Mouse (Mus musculus) MEL (cell line): ENCODE results near the gene Myom1. TPM values are rescaled to one million over a fixed set of nuclear protein-coding genes. Genes with fewer than 3 reads are reported as not detected.

Experiments used
- DNase-seq: peaks from one replicate; pipeline ENCODE4 v3.0.0; 2011; ENCODE audit warnings: low read depth, low spot score
- H3K27ac ChIP-seq: 2 replicates; pipeline ENCODE4 v1.5.1; 2012; ENCODE audit warnings: low read depth, mild to moderate bottlenecking, control low read depth, low read length, moderate library complexity; ENCODE audit not compliant: control insufficient read depth
- H3K27me3 ChIP-seq, 2 experiments: fragments of 150-350 bp in 1 of 2; sonication (generic) in 1 of 2; 2 replicates each; pipeline ENCODE4 v1.6.1; 2012; ENCODE audit warnings: low read length in 2 of 2, mild to moderate bottlenecking in 2 of 2, improper control_type of control experiment in 1 of 2, moderate library complexity in 1 of 2; ENCODE audit not compliant: insufficient read depth in 2 of 2, control insufficient read depth in 1 of 2
- H3K36me3 ChIP-seq, 2 experiments: 2 replicates each; pipeline ENCODE4 v1.6.1; 2012 to 2014; ENCODE audit warnings: low read length in 2 of 2, improper control_type of control experiment in 1 of 2, inconsistent platforms in 1 of 2, mild to moderate bottlenecking in 1 of 2; ENCODE audit not compliant: insufficient read depth in 2 of 2, control insufficient read depth in 1 of 2
- H3K4me1 ChIP-seq, 2 experiments: fragments of 150-350 bp in 1 of 2; sonication (generic) in 1 of 2; 2 replicates each; pipeline ENCODE4 v1.6.1; 2012; ENCODE audit warnings: low read length in 2 of 2, improper control_type of control experiment in 1 of 2, mild to moderate bottlenecking in 1 of 2; ENCODE audit not compliant: insufficient read depth in 2 of 2, control insufficient read depth in 1 of 2
- H3K4me3 ChIP-seq, 2 experiments: fragments of 150-350 bp in 1 of 2; sonication (generic) in 1 of 2; 2 replicates each; pipeline ENCODE4 v1.5.1; 2012; ENCODE audit warnings: low read depth in 2 of 2, low read length in 2 of 2, mild to moderate bottlenecking in 2 of 2, moderate library complexity in 2 of 2, control low read depth in 1 of 2, improper control_type of control experiment in 1 of 2; ENCODE audit not compliant: control insufficient read depth in 1 of 2, insufficient read depth in 1 of 2
- H3K79me2 ChIP-seq: 2 replicates; pipeline ENCODE4 v1.6.1; 2012; ENCODE audit warnings: mild to moderate bottlenecking, low read length, moderate library complexity; ENCODE audit not compliant: control insufficient read depth, poor library complexity, insufficient read depth
- H3K9ac ChIP-seq: 2 replicates; pipeline ENCODE4 v1.6.1; 2012; ENCODE audit warnings: low read depth, mild to moderate bottlenecking, control low read depth, low read length, moderate library complexity; ENCODE audit not compliant: control insufficient read depth, poor library complexity, severe bottlenecking
- H3K9me3 ChIP-seq: fragments of 150-350 bp; sonication (generic); replicated peaks from 2 replicates; pipeline ENCODE4 v1.6.1; 2012; ENCODE audit warnings: mild to moderate bottlenecking, low read length, improper control_type of control experiment, moderate library complexity; ENCODE audit not compliant: insufficient read depth
- CHD2 ChIP-seq: IDR thresholded peaks from 2 replicates; pipeline ENCODE4 v1.6.1; 2011; ENCODE audit warnings: low read length, improper control_type of control experiment
- CTCF ChIP-seq, 3 experiments: IDR thresholded peaks in 2 of 3; conservative IDR thresholded peaks in 1 of 3; 2 replicates each; pipeline ENCODE4 v1.5.1; 2011 to 2012; ENCODE audit warnings: low read length in 3 of 3, low read depth in 2 of 3, mild to moderate bottlenecking in 2 of 3, improper control_type of control experiment in 1 of 3, inconsistent platforms in 1 of 3, mixed read lengths in 1 of 3, moderate library complexity in 1 of 3; ENCODE audit not compliant: control insufficient read depth in 1 of 3, insufficient read depth in 1 of 3, poor library complexity in 1 of 3, severe bottlenecking in 1 of 3
- E2F4 ChIP-seq: IDR thresholded peaks from 2 replicates; pipeline ENCODE4 v1.6.1; 2011; ENCODE audit warnings: low read depth, low read length, improper control_type of control experiment, borderline replicate concordance
- ELF1 ChIP-seq: IDR thresholded peaks from 2 replicates; pipeline ENCODE4 v1.6.1; 2014; ENCODE audit warnings: low read depth, mild to moderate bottlenecking, inconsistent platforms, low read length, improper control_type of control experiment, moderate library complexity
- EP300 ChIP-seq, 2 experiments: IDR thresholded peaks; 2 replicates each; pipeline ENCODE4 v1.6.1; 2011; ENCODE audit warnings: improper control_type of control experiment in 2 of 2, low read length in 2 of 2, low read depth in 1 of 2, mild to moderate bottlenecking in 1 of 2
- JUND ChIP-seq: IDR thresholded peaks from 2 replicates; pipeline ENCODE4 v1.6.1; 2011; ENCODE audit warnings: low read depth, mild to moderate bottlenecking, improper control_type of control experiment, low read length
- KAT2A ChIP-seq: conservative IDR thresholded peaks from 2 replicates; pipeline ENCODE4 v1.6.1; 2012; ENCODE audit warnings: low read depth, low read length, improper control_type of control experiment, inconsistent platforms
- MAFK ChIP-seq: IDR thresholded peaks from 2 replicates; pipeline ENCODE4 v1.6.1; 2011; ENCODE audit warnings: low read depth, mild to moderate bottlenecking, low read length, improper control_type of control experiment, borderline replicate concordance
- MAX ChIP-seq: IDR thresholded peaks from 2 replicates; pipeline ENCODE4 v1.6.1; 2011; ENCODE audit warnings: low read length, improper control_type of control experiment
- MEF2A ChIP-seq: IDR thresholded peaks from 2 replicates; pipeline ENCODE4 v1.6.1; 2014; ENCODE audit warnings: low read depth, mild to moderate bottlenecking, inconsistent platforms, low read length, improper control_type of control experiment; ENCODE audit not compliant: poor library complexity, insufficient replicate concordance, severe bottlenecking; ENCODE audit errors: extremely low read depth
- MXI1 ChIP-seq: IDR thresholded peaks from 2 replicates; pipeline ENCODE4 v1.6.1; 2011; ENCODE audit warnings: mild to moderate bottlenecking, low read depth, low read length, improper control_type of control experiment
- MYB ChIP-seq: IDR thresholded peaks from 2 replicates; pipeline ENCODE4 v1.6.1; 2011; ENCODE audit warnings: mild to moderate bottlenecking, low read depth, low read length, improper control_type of control experiment
- MYC ChIP-seq: IDR thresholded peaks from 2 replicates; pipeline ENCODE4 v1.6.1; 2011; ENCODE audit warnings: low read depth, mild to moderate bottlenecking, low read length, improper control_type of control experiment, moderate library complexity
- NELFE ChIP-seq: IDR thresholded peaks from 2 replicates; pipeline ENCODE4 v1.6.1; 2011; ENCODE audit warnings: low read depth, low read length, improper control_type of control experiment
- NRF1 ChIP-seq: IDR thresholded peaks from 2 replicates; pipeline ENCODE4 v1.6.1; 2014; ENCODE audit warnings: low read depth, mild to moderate bottlenecking, inconsistent platforms, low read length, improper control_type of control experiment, moderate library complexity; ENCODE audit not compliant: poor library complexity, insufficient read depth, severe bottlenecking
- POLR2A ChIP-seq, 2 experiments: IDR thresholded peaks; 2 replicates each; pipeline ENCODE4 v1.6.1; 2011 to 2012; ENCODE audit warnings: low read length in 2 of 2, mild to moderate bottlenecking in 2 of 2, control low read depth in 1 of 2, improper control_type of control experiment in 1 of 2, low read depth in 1 of 2, moderate library complexity in 1 of 2; ENCODE audit not compliant: control insufficient read depth in 1 of 2, insufficient read depth in 1 of 2, poor library complexity in 1 of 2
- POLR2AphosphoS2 ChIP-seq: IDR thresholded peaks from 2 replicates; pipeline ENCODE4 v1.6.1; 2011; ENCODE audit warnings: low read length, improper control_type of control experiment
- RAD21 ChIP-seq: IDR thresholded peaks from 2 replicates; pipeline ENCODE4 v1.6.1; 2011; ENCODE audit warnings: mild to moderate bottlenecking, low read depth, low read length, improper control_type of control experiment
- RCOR1 ChIP-seq: IDR thresholded peaks from 2 replicates; pipeline ENCODE4 v1.6.1; 2012; ENCODE audit warnings: low read depth, mild to moderate bottlenecking, inconsistent platforms, low read length, improper control_type of control experiment
- SMC3 ChIP-seq: IDR thresholded peaks from 2 replicates; pipeline ENCODE4 v1.6.1; 2011; ENCODE audit warnings: low read depth, low read length, improper control_type of control experiment
- TAL1 ChIP-seq: IDR thresholded peaks from 2 replicates; pipeline ENCODE4 v1.6.1; 2012; ENCODE audit warnings: mild to moderate bottlenecking, inconsistent platforms, low read length, moderate library complexity, mixed read lengths
- UBTF ChIP-seq: IDR thresholded peaks from 2 replicates; pipeline ENCODE4 v1.6.1; 2012; ENCODE audit warnings: low read depth, mild to moderate bottlenecking, inconsistent platforms, low read length, improper control_type of control experiment, moderate library complexity, borderline replicate concordance; ENCODE audit not compliant: insufficient read depth
- USF1 ChIP-seq: IDR thresholded peaks from 2 replicates; pipeline ENCODE4 v1.6.1; 2014; ENCODE audit warnings: low read depth, mild to moderate bottlenecking, inconsistent platforms, low read length, improper control_type of control experiment, moderate library complexity
- USF2 ChIP-seq, 2 experiments: IDR thresholded peaks; 2 replicates each; pipeline ENCODE4 v1.6.1; 2011 to 2012; ENCODE audit warnings: improper control_type of control experiment in 2 of 2, low read length in 2 of 2, borderline replicate concordance in 1 of 2, inconsistent platforms in 1 of 2, low read depth in 1 of 2, mild to moderate bottlenecking in 1 of 2; ENCODE audit not compliant: insufficient read depth in 1 of 2
- ZKSCAN1 ChIP-seq: IDR thresholded peaks from 2 replicates; pipeline ENCODE4 v1.6.1; 2012; ENCODE audit warnings: low read depth, mild to moderate bottlenecking, inconsistent platforms, low read length, improper control_type of control experiment, moderate library complexity
- ZMIZ1 ChIP-seq: IDR thresholded peaks from 2 replicates; pipeline ENCODE4 v1.6.1; 2012; ENCODE audit warnings: low read depth, mild to moderate bottlenecking, inconsistent platforms, low read length, improper control_type of control experiment, moderate library complexity
- polyA plus RNA-seq, 2 experiments: library from polyadenylated mRNA; stranded (reverse) in 1 of 2; unstranded in 1 of 2; fragments of >175 nt in 1 of 2; fragments of >200 nt in 1 of 2; gene quantifications; 2 replicates each; pipeline versions ENCODE4 v1.2.1 to v1.2.4; 2012; ENCODE audit warnings: low replicate concordance in 2 of 2, low read depth in 1 of 2; ENCODE audit not compliant: insufficient read length in 2 of 2, insufficient read depth in 1 of 2, missing spikeins in 1 of 2
- total RNA-seq: library from RNA; depleted of rRNA; stranded (reverse); fragments of 300-350 nt; gene quantifications from 2 replicates; pipeline ENCODE4 v1.2.3, GENCODE M21; 2012

The Myom1 gene
- total and polyA plus RNA-seq, 3 experiments, result 0.65 to 0.79 TPM; not detected in 1

GRCm38 (mm10) chr17:71014911-71015310 is 12.5 kb downstream of the Myom1 start:
- TF ChIP-seq UBTF (no peak), USF2 (IDR thresholded peaks at IDR 0.05; ENCODE audit: borderline replicate concordance in 1 of 2, insufficient read depth in 1 of 2, low read depth in 1 of 2, low read length in 2 of 2) (no peak), TAL1 (no peak), EP300 (IDR thresholded peaks at IDR 0.05; ENCODE audit: low read depth in 1 of 2, low read length in 2 of 2) (no peak), ELF1 (no peak), NELFE (no peak), MAX (no peak), POLR2AphosphoS2 (no peak), MXI1 (no peak), POLR2A (IDR thresholded peaks at IDR 0.05; ENCODE audit: control insufficient read depth in 1 of 2, insufficient read depth in 1 of 2, low read depth in 1 of 2, low read length in 2 of 2, poor library complexity in 1 of 2) (no peak), MEF2A (no peak), RAD21 (no peak), USF1 (no peak), KAT2A (no peak), MYC (no peak), ZKSCAN1 (no peak), NRF1 (no peak), ZMIZ1 (no peak), CHD2 (no peak)
- DNase-seq, result no peak
- peaks cover 2 to 7% of the 10 kb centered on the region in 2 experiments; a peak in 2 of 4 replicates for H3K4me1 ChIP-seq

GRCm38 (mm10) chr17:71017457-71017998 is 15.1 kb downstream of the Myom1 start:
- no peak for DNase-seq
- no peak for TF ChIP-seq POLR2A (IDR thresholded peaks at IDR 0.05; ENCODE audit: control insufficient read depth in 1 of 2, insufficient read depth in 1 of 2, low read depth in 1 of 2, low read length in 2 of 2, poor library complexity in 1 of 2)
- TF ChIP-seq USF1, result no peak
- TF ChIP-seq RCOR1, result no peak
- no peak for TF ChIP-seq JUND
- TF ChIP-seq SMC3, result no peak
- TF ChIP-seq E2F4, result no peak
- no peak for TF ChIP-seq CTCF (IDR thresholded peaks at IDR 0.05 in 2 of 3, conservative IDR thresholded peaks at IDR 0.05 in 1 of 3; ENCODE audit: control insufficient read depth in 1 of 3, insufficient read depth in 1 of 3, low read depth in 2 of 3, low read length in 3 of 3, poor library complexity in 1 of 3, severe bottlenecking in 1 of 3)
- no peak for TF ChIP-seq MAFK
- TF ChIP-seq MYB, result no peak
- no peak for TF ChIP-seq RAD21
- no peaks in the 10 kb centered on the region for H3K4me1 ChIP-seq

More at GRCm38 (mm10) chr17:71014911-71015310, 12.5 kb downstream of the Myom1 start:
- H3K4me3 ChIP-seq, result no peak overlapping the region
- H3K36me3 ChIP-seq, result no peaks in the 10 kb centered on the region; a peak in 1 of 4 replicates
- H3K27ac ChIP-seq, result no peak overlapping the region
- no peak overlapping the region for H3K9ac ChIP-seq
- H3K9me3 ChIP-seq, result no peaks in the 10 kb centered on the region
- no peaks in the 10 kb centered on the region for H3K27me3 ChIP-seq
- H3K79me2 ChIP-seq, result no peaks in the 10 kb centered on the region

More at GRCm38 (mm10) chr17:71017457-71017998, 15.1 kb downstream of the Myom1 start:
- H3K36me3 ChIP-seq, result no peaks in the 10 kb centered on the region
- no peaks in the 10 kb centered on the region for H3K79me2 ChIP-seq
- no peaks in the 10 kb centered on the region for H3K27me3 ChIP-seq
- no peaks in the 10 kb centered on the region for H3K9me3 ChIP-seq
- no peak overlapping the region for H3K4me3 ChIP-seq
- no peak overlapping the region for H3K27ac ChIP-seq
- H3K9ac ChIP-seq, result no peak overlapping the region
